Mouse (Mus musculus) MEL (cell line): Measurements from ENCODE around the gene Synpr.

Source experiments
- CTCF ChIP-seq, 3 experiments: IDR thresholded peaks in 2 of 3; conservative IDR thresholded peaks in 1 of 3; 2 replicates each; pipeline ENCODE4 v1.5.1; 2011 to 2012; ENCODE audit warnings: low read length in 3 of 3, low read depth in 2 of 3, mild to moderate bottlenecking in 2 of 3, improper control_type of control experiment in 1 of 3, inconsistent platforms in 1 of 3, mixed read lengths in 1 of 3, moderate library complexity in 1 of 3; ENCODE audit not compliant: control insufficient read depth in 1 of 3, insufficient read depth in 1 of 3, poor library complexity in 1 of 3, severe bottlenecking in 1 of 3
- EP300 ChIP-seq, 2 experiments: IDR thresholded peaks; 2 replicates each; pipeline ENCODE4 v1.6.1; 2011; ENCODE audit warnings: improper control_type of control experiment in 2 of 2, low read length in 2 of 2, low read depth in 1 of 2, mild to moderate bottlenecking in 1 of 2
- JUND ChIP-seq: IDR thresholded peaks from 2 replicates; pipeline ENCODE4 v1.6.1; 2011; ENCODE audit warnings: low read depth, mild to moderate bottlenecking, improper control_type of control experiment, low read length
- MAFK ChIP-seq: IDR thresholded peaks from 2 replicates; pipeline ENCODE4 v1.6.1; 2011; ENCODE audit warnings: low read depth, mild to moderate bottlenecking, low read length, improper control_type of control experiment, borderline replicate concordance
- NELFE ChIP-seq: IDR thresholded peaks from 2 replicates; pipeline ENCODE4 v1.6.1; 2011; ENCODE audit warnings: low read depth, low read length, improper control_type of control experiment
- NRF1 ChIP-seq: IDR thresholded peaks from 2 replicates; pipeline ENCODE4 v1.6.1; 2014; ENCODE audit warnings: low read depth, mild to moderate bottlenecking, inconsistent platforms, low read length, improper control_type of control experiment, moderate library complexity; ENCODE audit not compliant: poor library complexity, insufficient read depth, severe bottlenecking
- POLR2A ChIP-seq, 2 experiments: IDR thresholded peaks; 2 replicates each; pipeline ENCODE4 v1.6.1; 2011 to 2012; ENCODE audit warnings: low read length in 2 of 2, mild to moderate bottlenecking in 2 of 2, control low read depth in 1 of 2, improper control_type of control experiment in 1 of 2, low read depth in 1 of 2, moderate library complexity in 1 of 2; ENCODE audit not compliant: control insufficient read depth in 1 of 2, insufficient read depth in 1 of 2, poor library complexity in 1 of 2
- POLR2AphosphoS5 ChIP-seq: IDR thresholded peaks from 2 replicates; pipeline ENCODE4 v1.6.1; 2012; ENCODE audit warnings: low read depth, borderline replicate concordance, mild to moderate bottlenecking, inconsistent platforms, low read length, moderate library complexity, mixed read lengths
- RCOR1 ChIP-seq: IDR thresholded peaks from 2 replicates; pipeline ENCODE4 v1.6.1; 2012; ENCODE audit warnings: low read depth, mild to moderate bottlenecking, inconsistent platforms, low read length, improper control_type of control experiment
- TBP ChIP-seq: IDR thresholded peaks from 2 replicates; pipeline ENCODE4 v1.8.0; 2011; ENCODE audit warnings: low read depth, low read length, improper control_type of control experiment
- USF1 ChIP-seq: IDR thresholded peaks from 2 replicates; pipeline ENCODE4 v1.6.1; 2014; ENCODE audit warnings: low read depth, mild to moderate bottlenecking, inconsistent platforms, low read length, improper control_type of control experiment, moderate library complexity
- ZNF384 ChIP-seq: IDR thresholded peaks from 2 replicates; pipeline ENCODE4 v1.6.1; 2012; ENCODE audit warnings: low read depth, mild to moderate bottlenecking, inconsistent platforms, low read length, improper control_type of control experiment

DNA sequence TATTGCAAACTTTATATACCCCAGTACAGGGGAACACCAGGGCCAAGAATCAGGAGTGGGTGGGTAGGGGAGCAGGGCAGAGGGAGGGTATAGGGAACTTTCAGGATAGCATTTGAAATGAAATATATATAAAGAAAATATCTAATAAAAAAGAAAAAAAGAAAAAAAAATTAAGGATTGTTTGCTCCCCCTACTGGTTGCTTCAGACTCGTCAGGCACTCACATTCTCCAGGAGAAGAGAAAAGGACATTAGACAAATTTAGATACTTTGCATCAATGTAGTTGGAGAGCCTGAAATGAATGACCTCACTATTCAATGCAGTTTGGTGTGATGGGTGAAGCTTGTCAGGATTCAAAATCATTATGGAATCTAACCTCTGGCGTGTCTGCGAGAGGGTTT lies 83.7 kb downstream of the Synpr start:
- TF ChIP-seq CTCF (IDR thresholded peaks at IDR 0.05 in 2 of 3, conservative IDR thresholded peaks at IDR 0.05 in 1 of 3; ENCODE audit: control insufficient read depth in 1 of 3, insufficient read depth in 1 of 3, low read depth in 2 of 3, low read length in 3 of 3, poor library complexity in 1 of 3, severe bottlenecking in 1 of 3) (no peak), USF1 (no peak), POLR2A (IDR thresholded peaks at IDR 0.05; ENCODE audit: control insufficient read depth in 1 of 2, insufficient read depth in 1 of 2, low read depth in 1 of 2, low read length in 2 of 2, poor library complexity in 1 of 2) (no peak), ZNF384 (no peak), POLR2AphosphoS5 (no peak), JUND (no peak), RCOR1 (no peak), EP300 (IDR thresholded peaks at IDR 0.05; ENCODE audit: low read depth in 1 of 2, low read length in 2 of 2) (no peak), NRF1 (no peak), TBP (no peak), MAFK (no peak), NELFE (no peak)
